Mouse (Mus musculus) adrenal gland, postnatal 10 days (tissue): ENCODE measurements around the gene Pmm2. TPM values are rescaled to one million over a fixed set of nuclear protein-coding genes. Genes with fewer than 3 reads are reported as not detected.

Experiments
- DNase-seq: peaks from one replicate; pipeline ENCODE4 v3.0.0; 2021; ENCODE audit warnings: mixed read lengths
- microRNA-seq: library from miRNA; unstranded; fragments of <30 nt; microRNA quantifications from one replicate; pipeline ENCODE4 v1.2.0, GENCODE M21; 2021
- total RNA-seq, 2 experiments: library from RNA; stranded (reverse); gene quantifications; 2 replicates each; pipeline ENCODE4 v1.2.3; 2021

Pmm2 gene
- total RNA-seq, 2 experiments from 2014 or later, result 56.9 to 74.1 TPM

DNA sequence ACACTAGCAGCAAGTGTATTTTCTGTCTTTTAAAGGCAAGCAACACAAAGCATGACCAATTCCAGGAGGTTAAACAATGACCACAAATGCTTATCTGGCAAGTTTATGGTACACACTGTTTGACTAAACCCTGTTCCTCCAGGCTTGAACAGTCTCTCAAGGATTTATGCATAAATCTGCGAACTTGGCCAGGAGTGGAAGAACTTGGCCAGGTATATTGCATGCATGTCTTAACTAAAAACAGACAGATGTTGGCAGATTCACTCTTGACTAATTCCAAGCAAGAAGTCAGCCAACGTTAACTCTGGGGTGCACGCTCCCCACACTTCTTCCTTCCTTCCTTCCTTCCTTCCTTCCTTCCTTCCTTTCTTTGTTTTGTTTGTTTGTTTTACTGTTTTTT lies 42.3 kb downstream of the Pmm2 start:
- no peak for DNase-seq

DNA sequence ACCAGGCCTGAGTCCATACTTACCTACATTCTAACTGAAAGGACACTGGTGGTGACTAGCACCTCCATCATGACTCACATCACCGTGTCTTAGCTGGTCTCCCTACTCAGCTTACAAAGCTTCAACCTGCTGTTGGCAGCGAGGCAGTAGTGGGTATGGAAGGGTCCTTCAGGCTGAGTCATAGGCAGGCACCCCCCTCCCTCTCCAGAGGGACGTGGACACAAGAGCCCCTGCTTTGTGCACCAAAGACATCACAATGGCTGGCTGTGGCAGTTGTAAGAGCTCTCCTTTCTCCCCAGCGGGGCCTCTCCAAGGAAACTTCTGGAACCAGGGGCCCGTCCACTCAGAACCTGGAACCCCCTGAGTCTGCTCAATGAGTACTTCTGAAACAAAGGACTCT lies 43.0 kb downstream of the Pmm2 start, which contains the start of gene Gm5767:
TSS of gene Gm5767 (plus strand) at position 301 of the 400 bp plus-strand sequence.
- no peak for DNase-seq

DNA sequence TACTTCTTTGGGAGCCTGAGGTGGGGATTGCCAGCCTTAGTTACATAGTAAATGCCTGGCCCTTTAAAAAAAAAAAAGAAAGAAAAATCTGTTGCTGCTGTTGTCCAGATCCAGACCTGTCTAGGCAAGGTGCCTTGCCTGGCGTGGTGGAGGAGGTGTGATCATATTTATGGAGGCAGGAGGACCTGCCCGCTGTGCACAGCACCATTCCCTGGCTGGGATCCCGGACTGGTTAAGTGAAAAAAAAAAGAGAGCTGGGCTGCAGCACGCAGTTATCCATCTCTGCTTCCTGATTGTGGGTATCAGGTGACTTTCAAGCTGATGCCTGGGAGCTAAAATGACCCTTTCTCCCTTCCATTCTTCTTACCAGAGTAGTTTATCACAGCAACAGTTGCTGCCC lies 47.6 kb downstream of the Pmm2 start:
- DNase-seq, result no peak

DNA sequence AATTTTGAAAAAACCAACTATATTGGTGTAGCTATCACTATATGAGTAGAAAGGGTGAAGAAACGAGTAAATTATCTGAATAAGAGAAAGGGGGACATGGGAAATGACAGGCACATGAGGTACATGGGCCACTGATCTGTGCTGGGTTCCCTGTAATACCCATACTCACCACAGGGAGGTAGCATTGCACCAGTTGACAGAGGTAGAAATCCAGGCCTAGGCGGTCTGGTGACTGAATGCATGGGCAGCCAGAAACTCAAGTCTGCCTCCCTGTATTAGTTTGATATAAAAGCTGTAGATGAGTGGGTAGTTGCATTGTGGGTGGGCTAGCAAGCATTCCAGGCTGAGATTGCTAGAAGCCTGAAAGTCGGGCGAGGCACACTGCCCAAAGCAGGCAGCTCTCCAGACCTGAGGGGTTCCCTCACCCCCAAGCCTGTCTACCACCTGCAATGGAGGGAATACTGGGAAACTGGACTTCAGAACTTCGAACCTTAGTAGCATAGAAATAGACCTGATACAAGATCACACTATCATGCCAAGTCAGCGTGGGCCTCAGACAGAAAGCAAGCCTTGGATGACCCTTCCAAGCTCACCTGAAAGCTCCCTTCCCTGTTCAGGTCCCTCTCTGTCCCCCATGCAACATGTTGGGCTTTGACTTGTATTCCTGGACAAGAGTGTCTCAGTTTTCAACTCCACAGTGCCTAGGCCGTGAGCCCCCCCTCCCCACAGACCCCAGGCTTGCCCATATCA lies 48.8 kb downstream of the Pmm2 start:
- peak; percentile 84 for DNase-seq

DNA sequence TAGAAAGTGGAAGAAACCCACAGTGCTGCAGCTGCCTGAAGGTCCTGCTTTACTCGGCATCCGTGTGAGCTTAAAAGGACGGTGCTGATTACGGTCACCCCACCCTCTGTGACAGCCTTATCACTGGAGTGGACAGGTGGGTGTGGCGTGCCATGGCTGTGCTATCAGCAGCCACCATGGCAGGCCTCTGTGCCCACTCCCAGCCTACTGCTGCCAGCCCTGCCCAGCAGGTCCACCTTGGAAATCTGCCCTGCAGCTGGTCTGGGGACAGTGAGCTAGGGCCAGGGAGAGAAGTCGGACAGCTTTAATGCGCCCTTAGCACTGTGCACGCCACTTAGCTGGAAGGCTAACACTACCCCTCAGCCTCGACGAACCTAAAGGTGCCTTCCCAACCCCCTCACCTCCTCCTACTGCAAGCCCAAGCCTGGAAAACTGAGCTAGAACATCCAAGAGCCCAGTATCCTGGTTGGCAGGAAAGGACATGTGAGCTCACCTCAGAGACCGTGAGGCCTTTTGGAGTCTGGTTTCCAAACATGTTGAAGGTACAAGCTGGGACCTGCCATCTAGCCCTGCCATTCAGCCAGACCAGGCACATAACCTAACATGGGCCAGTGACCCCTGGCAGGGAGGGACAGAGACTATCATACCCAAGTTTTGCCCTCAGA lies 49.5 kb downstream of the Pmm2 start:
- DNase-seq, result no peak

DNA sequence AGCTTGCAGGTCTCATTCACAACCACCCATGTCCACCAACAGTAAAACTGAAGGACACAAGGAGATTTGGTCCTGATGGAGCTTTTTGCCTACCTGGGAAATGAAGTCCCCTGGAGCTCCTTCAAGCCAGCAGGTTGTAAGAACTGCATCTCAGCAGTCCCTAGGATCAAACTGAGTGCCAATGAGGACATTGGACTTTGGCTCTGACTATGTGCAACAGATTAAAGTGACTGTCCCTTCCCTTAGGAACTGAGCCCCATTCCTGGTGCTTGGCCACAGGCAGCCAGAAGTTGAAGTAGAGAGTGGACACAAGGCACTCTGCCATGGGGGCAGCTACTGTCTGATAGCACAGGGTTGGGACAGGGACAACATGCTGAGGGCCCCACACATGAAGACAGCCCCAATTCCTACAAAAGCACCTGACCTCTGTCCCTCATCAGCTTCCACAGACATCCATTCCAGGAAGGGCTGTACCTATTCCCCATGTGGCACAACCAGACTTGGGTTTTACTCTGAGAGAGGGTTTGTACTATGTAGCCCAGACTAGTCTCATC lies 50.2 kb downstream of the Pmm2 start:
- DNase-seq, result no peak

DNA sequence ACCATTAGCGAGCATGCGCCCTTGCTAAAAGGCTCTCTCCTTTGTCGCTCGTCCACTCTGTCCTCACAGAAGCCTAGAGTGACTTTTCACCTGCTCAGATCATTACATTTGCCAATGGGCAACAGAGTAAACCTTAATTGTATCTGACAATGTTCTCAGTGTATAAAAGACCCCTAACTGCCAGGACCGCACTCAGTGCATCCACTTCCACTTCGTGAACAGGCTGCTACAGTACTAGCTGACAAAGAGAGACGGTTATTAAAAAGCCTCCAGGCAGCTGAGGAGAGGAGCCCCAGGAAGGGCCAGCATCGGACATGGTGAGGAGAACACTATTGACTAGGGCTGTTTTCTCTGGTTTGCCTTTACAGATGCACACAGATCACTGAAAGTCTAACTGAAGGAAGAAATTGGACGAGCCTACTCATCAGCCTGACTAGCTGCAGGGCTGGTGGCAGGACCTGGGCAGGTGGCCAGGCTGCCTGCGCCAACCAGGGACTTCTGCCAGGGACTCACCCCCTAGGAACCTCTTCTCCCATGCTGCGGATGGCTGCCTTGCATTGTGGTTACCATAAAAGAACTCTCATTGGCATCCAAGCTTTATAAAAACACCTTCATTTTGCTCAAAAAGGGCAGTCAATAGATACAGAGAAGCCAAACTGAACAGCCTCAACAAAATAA lies 52.6 kb downstream of the Pmm2 start:
- DNase-seq, result peak; percentile 79

DNA sequence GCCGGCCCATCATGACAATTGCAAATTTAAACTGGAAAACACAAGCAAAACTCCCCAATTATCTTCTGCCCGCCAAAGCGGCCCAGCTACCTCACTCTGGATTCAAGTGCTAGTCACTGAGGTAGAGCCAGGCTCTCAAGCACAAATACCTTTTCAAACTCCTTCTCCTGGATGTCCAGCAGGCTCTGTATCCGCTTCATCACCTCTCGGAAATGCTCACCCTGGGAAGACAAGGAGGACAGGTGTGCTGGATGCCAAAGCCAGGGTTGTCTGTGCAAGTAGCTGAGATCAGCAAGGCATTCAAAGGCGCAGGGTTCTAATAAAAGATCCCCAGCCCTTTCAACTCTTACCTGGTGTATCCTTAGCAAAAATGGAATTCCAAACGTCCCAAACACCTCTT lies 53.7 kb downstream of the Pmm2 start:
- no peak for DNase-seq

DNA sequence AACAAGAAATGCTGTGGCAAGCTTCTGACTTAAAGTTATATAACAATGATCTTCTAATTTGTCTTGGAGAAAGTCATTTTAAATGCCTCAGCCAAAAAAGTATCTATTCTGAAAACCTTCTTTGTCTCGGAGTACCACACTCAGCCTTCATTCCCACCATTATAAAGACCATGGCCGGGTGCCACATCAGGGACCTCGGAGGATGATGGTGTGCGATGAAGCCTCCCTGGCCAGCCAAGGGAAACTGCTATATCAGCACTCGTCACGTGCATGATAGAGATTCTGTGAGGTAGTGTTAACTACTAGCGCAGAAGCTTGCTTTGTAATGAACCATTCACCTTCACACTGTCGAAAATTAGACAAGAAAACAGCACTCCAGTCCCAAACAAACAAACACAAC lies 62.1 kb downstream of the Pmm2 start:
- no peak for DNase-seq

DNA sequence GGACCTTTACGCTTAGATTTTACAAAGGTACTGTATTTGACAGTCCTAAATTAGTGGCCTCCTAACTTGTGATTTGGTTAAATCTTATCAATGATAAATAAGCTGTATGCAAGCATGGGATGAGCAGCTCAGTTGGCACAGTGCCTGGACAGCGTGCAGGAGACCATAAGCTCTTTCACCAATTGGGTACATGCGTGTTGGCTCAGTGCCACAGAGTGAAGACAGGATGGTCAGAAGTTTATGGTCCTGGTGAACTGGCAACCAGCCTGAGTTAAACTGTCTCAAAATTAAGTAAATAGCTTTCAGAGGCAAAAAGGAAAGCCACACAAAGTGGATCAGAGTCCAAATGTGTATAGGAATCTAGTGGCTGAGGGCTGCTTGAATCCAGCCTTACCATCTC lies 63.1 kb downstream of the Pmm2 start:
- DNase-seq, result no peak

DNA sequence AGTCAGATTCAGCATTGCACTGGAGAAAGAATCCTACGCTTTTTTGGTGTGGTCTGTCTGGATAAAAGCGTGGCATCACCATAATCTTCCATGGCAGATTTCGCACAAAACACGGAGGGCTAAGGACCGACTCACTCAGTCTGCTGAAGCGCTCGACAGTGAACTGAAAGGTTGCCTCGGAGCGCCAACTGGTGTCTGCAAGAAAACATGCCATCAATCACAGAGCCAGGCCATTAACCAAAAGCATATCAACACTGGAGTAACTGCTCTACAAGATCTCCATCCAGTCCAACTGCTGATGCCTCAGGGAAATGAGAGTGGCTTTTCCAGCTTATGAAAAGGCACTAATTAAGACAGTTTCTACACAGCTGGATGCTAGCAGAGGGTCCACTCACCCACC lies 74.5 kb downstream of the Pmm2 start:
- DNase-seq, result no peak

Small RNAs within 50 kb of the gene (microRNA-seq; reads per million reads assigned to microRNA genes)
- not detected for gene Gm22137

Other genes starting within 250 kb of the Pmm2 start
- gene Tmem114, start 212.5 kb upstream of the Pmm2 start, total RNA-seq, result not detected
- gene Mettl22, start 166.9 kb upstream of the Pmm2 start, total RNA-seq, result 10 to 100 TPM; 16.4 to 33.0 TPM
- gene Abat, start 124.2 kb upstream of the Pmm2 start, total RNA-seq, result 10 to 100 TPM; 29.8 to 33.6 TPM
- gene Tmem186, start within 50 bp of the Pmm2 start, total RNA-seq, result 10 to 100 TPM; 19.0 to 22.4 TPM
- 10 to 100 TPM; 76.8 to 85.6 TPM for gene Carhsp1, start 34.5 kb downstream of the Pmm2 start, total RNA-seq
- not detected for gene Gm5767, start 43.1 kb downstream of the Pmm2 start, total RNA-seq
- 100 to 1,000 TPM in 1 of 2 experiments, 10 to 100 TPM in 1; 88.5 to 109 TPM for gene Usp7, start 154.6 kb downstream of the Pmm2 start, total RNA-seq
- gene 1810013L24Rik, start 192.4 kb downstream of the Pmm2 start, total RNA-seq, result 10 to 100 TPM; 60.5 to 66.0 TPM